Mouse (Mus musculus) midbrain, embryonic 14.5 days (tissue): ENCODE measurements around the gene Osm. TPM values are rescaled to one million over a fixed set of nuclear protein-coding genes. Genes with fewer than 3 reads are reported as not detected.

ENCODE experiments used
- ATAC-seq: fragments of 200-750 bp; cut with Nextera tagmentation; 2 replicates; pipeline ENCODE4 v1.8.0; 2017; ENCODE audit warnings: moderate number of reproducible peaks, moderate library complexity; ENCODE audit not compliant: low FRiP score, low TSS enrichment
- DNase-seq: peaks from one replicate; pipeline ENCODE4 v3.0.0-alpha.2; 2015
- H3K27ac ChIP-seq: fragments of 300-500 bp; sonication (generic); replicated peaks from 2 replicates; pipeline ENCODE4 v1.5.1; 2014; ENCODE audit warnings: mild to moderate bottlenecking, low read depth, low read length, moderate library complexity
- H3K27me3 ChIP-seq: fragments of 300-500 bp; sonication (generic); 2 replicates; pipeline ENCODE4 v1.6.1; 2014; ENCODE audit warnings: low read length, control low read depth, mixed read lengths; ENCODE audit not compliant: control insufficient read depth, insufficient read depth
- H3K36me3 ChIP-seq: fragments of 300-500 bp; sonication (generic); 2 replicates; pipeline ENCODE4 v1.6.1; 2014; ENCODE audit warnings: low read length, control low read depth; ENCODE audit not compliant: control insufficient read depth, insufficient read depth
- H3K4me1 ChIP-seq: fragments of 300-500 bp; sonication (generic); 2 replicates; pipeline ENCODE4 v1.6.1; 2014; ENCODE audit warnings: mild to moderate bottlenecking, antibody characterized with exemption, low read length, control low read depth; ENCODE audit not compliant: control insufficient read depth, insufficient read depth
- H3K4me2 ChIP-seq: fragments of 300-500 bp; sonication (generic); 2 replicates; pipeline ENCODE4 v1.6.1; 2014; ENCODE audit warnings: mild to moderate bottlenecking, low read length, moderate library complexity
- H3K4me3 ChIP-seq: fragments of 300-500 bp; sonication (generic); replicated peaks from 2 replicates; pipeline ENCODE4 v1.5.1; 2014; ENCODE audit warnings: low read depth, low read length
- H3K9ac ChIP-seq: fragments of 300-500 bp; sonication (generic); replicated peaks from 2 replicates; pipeline ENCODE4 v1.6.1; 2014; ENCODE audit warnings: mild to moderate bottlenecking, low read length, moderate library complexity
- H3K9me3 ChIP-seq: fragments of 300-500 bp; sonication (generic); 2 replicates; pipeline ENCODE4 v1.6.1; 2016; ENCODE audit warnings: low read length, control low read depth, mixed read lengths; ENCODE audit not compliant: control insufficient read depth
- WGBS: fragments of 180-500 bp; shearing (Covaris S2); extraction: QIAGEN DNeasy Blood & Tissue Kit; methylation state at CpG from one replicate; pipeline ENCODE4 v1.1.7; 2014; 5-methylcytosine and 5-hydroxymethylcytosine counted together
- polyA plus RNA-seq: library from polyadenylated mRNA; unstranded; fragments of >200 nt; fragmentation: Nextera tagmentation; extraction: Ambion mirVana; gene quantifications from 2 replicates; pipeline ENCODE4 v1.2.1, GENCODE M21; 2014

The Osm gene
- polyA plus RNA-seq, 1 experiment from 2014 or later: 0.12 TPM

DNA sequence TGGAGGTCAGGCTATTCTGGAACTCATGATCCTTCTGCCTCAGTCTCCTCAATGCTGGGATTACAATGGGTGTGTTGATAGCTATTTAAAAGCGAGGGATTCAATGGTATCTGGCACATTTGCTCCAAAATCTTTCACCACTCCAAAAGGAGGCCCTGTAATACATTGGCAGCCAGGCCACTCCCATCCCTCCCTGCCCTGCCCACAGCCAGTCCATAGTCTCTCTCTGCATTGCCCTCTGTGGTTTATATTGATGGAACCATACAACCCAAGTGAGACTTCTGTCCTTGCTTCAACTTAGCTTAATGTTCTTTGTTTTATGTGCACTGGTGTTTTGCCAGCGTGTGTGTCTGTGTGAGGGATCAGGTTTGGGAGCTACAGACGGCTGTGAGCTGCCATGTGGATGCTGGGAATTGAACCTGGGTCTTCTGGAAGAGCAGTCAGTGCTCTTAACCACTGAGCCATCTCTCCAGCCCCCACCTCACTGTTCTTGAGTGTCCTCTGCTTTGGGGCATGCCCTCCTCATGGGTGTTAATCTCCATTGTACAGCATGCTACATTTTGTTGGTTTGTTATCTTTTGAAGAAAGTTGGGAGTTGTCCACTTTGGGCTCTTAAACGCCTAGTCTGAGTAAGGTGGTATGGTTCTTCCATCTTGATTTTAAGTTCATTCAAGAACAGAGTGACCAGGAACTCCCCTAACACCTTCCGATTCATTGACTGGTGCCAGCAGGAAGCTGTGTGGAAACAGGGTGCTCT, 9.5 kb upstream of the Osm start:
- no peak overlapping the region for H3K4me3 ChIP-seq
- no peak overlapping the region for H3K4me2 ChIP-seq
- ATAC-seq (no peak), DNase-seq (no peak)
- no peak overlapping the region for H3K9ac ChIP-seq
- H3K27me3 ChIP-seq: no peaks in the 10 kb centered on the region
- no peaks in the 10 kb centered on the region for H3K36me3 ChIP-seq
- no peaks in the 10 kb centered on the region for H3K4me1 ChIP-seq
- WGBS: 85% methylated on average over 5 of the region's 5 CpGs
- H3K9me3 ChIP-seq: no peaks in the 10 kb centered on the region
- H3K27ac ChIP-seq: no peak overlapping the region

GRCm38 (mm10) chr11:4228463-4228862, 7.8 kb upstream of the Osm start:
- Histone ChIP-seq H3K36me3 (no peaks in the 10 kb centered on the region), H3K27ac (no peak overlapping the region), H3K9me3 (no peaks in the 10 kb centered on the region), H3K9ac (no peak overlapping the region), H3K4me3 (no peak overlapping the region), H3K4me2 (no peak overlapping the region), H3K4me1 (no peaks in the 10 kb centered on the region), H3K27me3 (no peaks in the 10 kb centered on the region)
- 58% methylated on average over 8 of the region's 8 CpGs for WGBS
- DNase-seq (peak; percentile 17), ATAC-seq (no peak)

GRCm38 (mm10) chr11:4229841-4230240, 6.4 kb upstream of the Osm start:
- Histone ChIP-seq H3K4me2 (no peak overlapping the region), H3K36me3 (no peaks in the 10 kb centered on the region), H3K4me3 (no peak overlapping the region), H3K4me1 (no peaks in the 10 kb centered on the region), H3K9ac (no peak overlapping the region), H3K9me3 (no peaks in the 10 kb centered on the region), H3K27me3 (no peaks in the 10 kb centered on the region), H3K27ac (no peak overlapping the region)
- no peak for DNase-seq
- no peak for ATAC-seq
- whole genome bisulfite sequencing: 59% methylated on average over 4 of the region's 4 CpGs

GRCm38 (mm10) chr11:4231435-4231834, 4.8 kb upstream of the Osm start:
- no peak overlapping the region for H3K9ac ChIP-seq
- H3K27me3 ChIP-seq: no peaks in the 10 kb centered on the region
- H3K27ac ChIP-seq: no peak overlapping the region
- no peaks in the 10 kb centered on the region for H3K36me3 ChIP-seq
- DNase-seq: no peak
- no peaks in the 10 kb centered on the region for H3K9me3 ChIP-seq
- no peak overlapping the region for H3K4me3 ChIP-seq
- WGBS: 90% methylated on average over 2 of the region's 2 CpGs
- no peak for ATAC-seq
- no peaks in the 10 kb centered on the region for H3K4me1 ChIP-seq
- H3K4me2 ChIP-seq: no peak overlapping the region

GRCm38 (mm10) chr11:4232644-4233043, 3.6 kb upstream of the Osm start:
- ATAC-seq (no peak), DNase-seq (no peak)
- 70% methylated on average over 12 of the region's 12 CpGs for WGBS
- Histone ChIP-seq H3K4me3 (no peak overlapping the region), H3K9ac (no peak overlapping the region), H3K9me3 (no peaks in the 10 kb centered on the region), H3K27me3 (no peaks in the 10 kb centered on the region), H3K4me1 (no peaks in the 10 kb centered on the region), H3K36me3 (no peaks in the 10 kb centered on the region), H3K4me2 (no peak overlapping the region), H3K27ac (no peak overlapping the region)

GRCm38 (mm10) chr11:4235052-4235655, 1.1 kb upstream of the Osm start:
- no peak for DNase-seq
- Histone ChIP-seq H3K9ac (no peak overlapping the region), H3K4me3 (no peak overlapping the region), H3K9me3 (no peaks in the 10 kb centered on the region), H3K27me3 (no peaks in the 10 kb centered on the region), H3K4me1 (no peaks in the 10 kb centered on the region), H3K36me3 (no peaks in the 10 kb centered on the region), H3K4me2 (no peak overlapping the region), H3K27ac (no peak overlapping the region)
- no peak for ATAC-seq
- 86% methylated on average over 6 of the region's 6 CpGs for WGBS

GRCm38 (mm10) chr11:4236546-4237067, 387 bp downstream of the Osm start:
- no peak overlapping the region for H3K9ac ChIP-seq
- WGBS: 93% methylated on average over 21 of the region's 21 CpGs
- no peaks in the 10 kb centered on the region for H3K27me3 ChIP-seq
- no peak overlapping the region for H3K4me2 ChIP-seq
- H3K27ac ChIP-seq: no peak overlapping the region
- H3K4me1 ChIP-seq: no peaks in the 10 kb centered on the region
- H3K36me3 ChIP-seq: no peaks in the 10 kb centered on the region
- H3K9me3 ChIP-seq: no peaks in the 10 kb centered on the region
- no peak overlapping the region for H3K4me3 ChIP-seq
- ATAC-seq (no peak), DNase-seq (no peak)

DNA sequence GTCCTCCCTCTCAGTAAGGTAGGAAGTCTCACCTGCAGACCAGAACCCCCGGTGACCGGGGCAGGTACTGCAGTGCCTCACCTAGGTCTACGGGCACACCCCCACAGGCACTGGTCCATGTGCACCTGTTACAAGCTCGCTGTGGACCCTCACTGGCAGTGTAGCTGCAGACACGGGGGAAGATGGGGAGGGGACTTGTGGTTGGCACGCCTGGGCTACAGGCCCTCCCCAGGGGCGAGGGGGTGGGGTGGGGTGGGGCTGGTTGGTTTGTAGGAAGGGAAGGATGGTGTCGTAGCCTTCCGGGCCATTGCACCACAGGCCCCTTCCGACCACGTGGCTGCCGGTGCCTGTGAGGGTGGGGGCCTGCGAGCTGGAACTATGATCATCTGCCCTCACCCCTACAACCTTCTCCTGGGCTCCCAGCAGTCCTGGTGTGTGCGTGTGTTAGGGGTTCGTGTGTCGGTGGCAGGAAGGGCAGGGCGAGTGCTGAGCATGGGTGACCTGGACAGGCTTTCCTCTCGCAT, 1.2 kb downstream of the Osm start:
- Histone ChIP-seq H3K36me3 (no peaks in the 10 kb centered on the region), H3K27me3 (no peaks in the 10 kb centered on the region), H3K4me2 (no peak overlapping the region), H3K27ac (no peak overlapping the region), H3K4me1 (no peaks in the 10 kb centered on the region), H3K9ac (no peak overlapping the region), H3K9me3 (no peaks in the 10 kb centered on the region), H3K4me3 (no peak overlapping the region)
- 87% methylated on average over 18 of the region's 18 CpGs for WGBS
- no peak; the same call in 1 of the 2 replicates for ATAC-seq
- DNase-seq: no peak

- WGBS: 90% methylated on average over 6 of the region's 6 CpGs
- Histone ChIP-seq H3K27ac (no peak overlapping the region), H3K9ac (no peak overlapping the region), H3K4me2 (no peak overlapping the region), H3K27me3 (no peaks in the 10 kb centered on the region), H3K9me3 (no peaks in the 10 kb centered on the region), H3K36me3 (no peaks in the 10 kb centered on the region), H3K4me3 (no peak overlapping the region), H3K4me1 (no peaks in the 10 kb centered on the region)
- DNase-seq: no peak
- ATAC-seq: no peak
These were observed 1.9 kb downstream of the Osm start for GRCm38 (mm10) chr11:4238167-4238566.
